Mouse (Mus musculus): Measurements from ENCODE around the gene Mdga1.

Mdga1 gene

GRCm38 (mm10) chr17:29846284-29846683, 123.6 kb downstream of the Mdga1 start:
- no peak for DNase-seq (ENCODE audit: low read depth, low spot score)

DNA sequence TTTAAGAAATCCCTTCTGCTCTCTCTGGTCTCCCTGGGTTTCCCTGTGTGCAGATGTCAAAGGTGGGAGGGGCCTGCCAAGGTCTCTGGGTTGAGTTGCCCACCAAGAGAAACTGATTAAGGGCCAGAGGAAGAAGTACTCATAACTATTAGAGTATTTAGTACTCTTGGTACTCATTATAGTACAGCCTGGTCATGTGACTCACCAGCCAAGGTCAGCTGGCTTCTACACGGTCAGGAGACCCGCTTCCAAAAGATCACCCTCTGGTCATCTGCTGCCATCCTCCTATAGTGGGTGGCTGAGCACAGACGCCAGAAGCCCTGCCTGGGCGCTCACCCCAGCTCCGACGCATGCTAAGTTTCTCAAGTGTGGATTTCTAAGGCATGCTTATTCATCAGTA, 124.9 kb downstream of the Mdga1 start:
- no peak for DNase-seq (ENCODE audit: low read depth, low spot score)

GRCm38 (mm10) chr17:29843419-29844162, 126.3 kb downstream of the Mdga1 start:
- DNase-seq (ENCODE audit: low read depth, low spot score), result no peak

DNA sequence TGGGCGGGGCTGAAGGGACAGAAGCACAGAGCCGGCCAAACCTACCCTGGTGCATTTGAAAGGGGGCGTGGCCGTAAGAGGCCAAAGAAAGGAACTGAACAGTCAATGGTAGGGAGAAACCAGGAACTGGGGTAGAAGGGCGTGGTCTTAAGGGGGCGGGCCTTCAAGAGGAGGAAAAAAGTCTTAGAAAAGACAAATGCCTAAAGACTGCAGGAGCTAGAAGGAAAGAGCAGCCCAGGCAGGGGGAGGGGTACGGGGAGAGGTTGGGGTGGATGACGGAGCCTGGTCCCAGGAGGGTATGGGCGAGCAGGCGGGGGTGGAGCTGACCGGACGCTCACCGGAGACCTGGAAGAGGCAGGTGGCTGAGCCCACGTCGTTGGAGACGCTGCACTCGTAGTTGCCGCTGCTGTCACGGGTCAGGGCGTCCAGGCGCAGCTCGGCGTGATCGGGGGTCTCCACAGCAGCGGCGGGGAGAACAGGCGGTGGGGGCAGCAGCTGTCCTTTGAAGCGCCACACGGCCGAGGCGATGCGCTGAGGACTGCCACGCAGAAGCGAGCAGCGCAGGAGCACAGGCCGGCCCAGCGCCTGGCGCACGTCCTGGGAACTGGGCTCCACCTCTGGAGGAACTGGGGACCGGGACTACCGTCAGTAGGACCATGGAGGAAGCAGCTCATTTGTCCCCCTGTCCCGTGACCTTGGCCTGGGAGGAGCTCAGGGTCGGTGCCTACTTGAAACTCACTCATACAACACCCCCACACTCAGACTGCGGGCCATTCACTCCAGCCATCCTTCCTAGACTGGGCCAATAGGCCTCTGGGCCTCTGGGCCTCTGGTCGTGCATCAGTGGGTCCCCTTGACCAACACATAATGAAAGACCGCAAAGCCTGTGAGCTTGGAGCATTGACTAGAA, 127.9 kb downstream of the Mdga1 start:
- no peak for DNase-seq (ENCODE audit: low read depth, low spot score)

- no peak for DNase-seq (ENCODE audit: low read depth, low spot score)
Observed at GRCm38 (mm10) chr17:29838029-29838428, 131.9 kb downstream of the Mdga1 start.

DNA sequence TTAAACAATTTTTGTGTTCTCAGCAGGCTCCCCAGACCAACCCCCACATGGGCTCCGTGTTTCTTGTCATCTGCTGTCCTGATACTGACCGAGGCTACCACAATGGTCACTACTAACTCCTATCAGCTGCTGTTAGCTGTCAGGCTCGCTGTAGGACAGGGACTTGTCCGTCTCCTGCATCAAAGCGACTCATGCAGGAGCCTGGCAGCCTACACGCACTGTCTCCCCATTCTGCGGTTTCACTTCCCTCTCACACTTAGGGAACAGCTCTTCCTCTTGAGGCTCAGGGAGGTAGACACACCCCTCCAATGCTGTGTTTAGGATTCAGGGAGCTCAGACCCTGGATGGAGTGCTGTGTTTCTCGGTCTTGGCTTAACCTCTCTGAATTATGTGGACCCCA, 132.4 kb downstream of the Mdga1 start:
- DNase-seq (ENCODE audit: low read depth, low spot score), result no peak

- no peak for DNase-seq (ENCODE audit: low read depth, low spot score)
Observed at GRCm38 (mm10) chr17:29834768-29835167, 135.1 kb downstream of the Mdga1 start.

DNA sequence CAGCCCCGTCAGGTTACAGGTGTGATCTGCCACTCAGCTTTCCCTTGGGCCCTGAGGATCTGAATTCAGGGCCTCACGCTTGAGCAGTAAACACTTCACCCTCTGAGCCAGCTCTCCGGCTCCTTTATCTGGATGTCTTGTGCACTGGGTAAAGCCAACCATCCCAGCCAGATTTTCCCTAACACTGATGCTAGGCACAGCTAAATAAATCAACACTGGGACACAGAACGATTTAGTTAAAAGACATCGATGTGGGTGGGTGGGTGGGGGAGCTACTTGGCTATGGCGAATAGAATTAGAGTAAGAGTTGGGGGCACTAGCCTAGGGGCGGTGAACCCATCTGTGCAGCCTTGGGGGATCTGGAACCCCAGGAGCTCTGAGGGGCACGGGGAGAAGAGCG, 135.6 kb downstream of the Mdga1 start:
- no peak for DNase-seq (ENCODE audit: low read depth, low spot score)

GRCm38 (mm10) chr17:29831696-29832095, 138.2 kb downstream of the Mdga1 start:
- no peak for DNase-seq (ENCODE audit: low read depth, low spot score)

DNA sequence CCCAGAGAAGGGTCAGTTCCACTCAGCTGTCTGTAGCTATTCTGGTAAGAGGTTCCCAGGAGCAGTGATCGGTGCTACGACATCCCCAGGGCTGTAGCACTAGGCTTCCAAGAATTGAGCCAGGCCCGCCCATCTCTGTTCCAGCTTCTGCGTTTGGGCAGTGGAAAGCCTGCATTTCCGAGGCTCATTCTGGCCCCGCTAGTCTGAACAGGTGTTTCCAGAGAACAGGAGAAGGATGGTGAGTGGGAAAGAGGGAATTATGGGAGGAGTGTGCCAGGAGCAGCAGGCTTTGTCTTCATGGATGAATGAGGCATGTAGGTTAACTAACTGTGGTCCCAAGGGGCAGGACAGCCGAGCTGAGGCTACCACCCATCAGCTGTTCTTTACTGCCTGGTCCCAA, 140.8 kb downstream of the Mdga1 start:
- no peak for DNase-seq (ENCODE audit: low read depth, low spot score)

GRCm38 (mm10) chr17:29827602-29828001, 142.3 kb downstream of the Mdga1 start:
- DNase-seq (ENCODE audit: low read depth, low spot score), result no peak

DNA sequence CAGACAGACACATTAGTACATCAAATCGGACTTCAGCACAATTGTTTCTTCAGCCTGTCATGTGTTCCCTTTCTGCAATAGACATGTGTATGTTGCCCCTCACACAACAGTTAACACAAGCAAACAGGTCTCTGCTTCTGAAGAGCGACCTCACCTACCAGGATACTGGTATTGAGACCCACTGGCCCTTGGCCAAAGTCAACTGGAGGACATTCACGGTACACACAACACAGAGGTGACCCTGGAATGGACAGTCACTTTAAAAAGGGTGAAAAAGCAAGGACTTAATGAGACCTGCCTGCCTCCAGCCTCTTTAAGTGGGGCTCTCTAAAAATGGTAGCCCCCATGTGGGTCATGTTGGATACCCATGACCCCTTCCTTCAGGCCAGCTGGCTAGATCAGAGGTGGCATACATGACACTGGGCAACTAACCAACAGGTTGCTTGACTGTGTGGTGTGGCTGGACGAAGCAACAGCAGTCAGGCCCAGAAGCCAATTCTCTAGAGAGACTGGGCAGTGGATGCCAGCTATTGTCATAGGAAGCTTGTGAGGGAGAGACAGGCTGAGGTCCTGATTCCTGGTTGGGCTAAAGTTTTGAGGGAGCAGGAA, 145.3 kb downstream of the Mdga1 start:
- DNase-seq (ENCODE audit: low read depth, low spot score), result no peak

- DNase-seq (ENCODE audit: low read depth, low spot score), result no peak
Observed at GRCm38 (mm10) chr17:29824208-29824509, 145.7 kb downstream of the Mdga1 start.

DNA sequence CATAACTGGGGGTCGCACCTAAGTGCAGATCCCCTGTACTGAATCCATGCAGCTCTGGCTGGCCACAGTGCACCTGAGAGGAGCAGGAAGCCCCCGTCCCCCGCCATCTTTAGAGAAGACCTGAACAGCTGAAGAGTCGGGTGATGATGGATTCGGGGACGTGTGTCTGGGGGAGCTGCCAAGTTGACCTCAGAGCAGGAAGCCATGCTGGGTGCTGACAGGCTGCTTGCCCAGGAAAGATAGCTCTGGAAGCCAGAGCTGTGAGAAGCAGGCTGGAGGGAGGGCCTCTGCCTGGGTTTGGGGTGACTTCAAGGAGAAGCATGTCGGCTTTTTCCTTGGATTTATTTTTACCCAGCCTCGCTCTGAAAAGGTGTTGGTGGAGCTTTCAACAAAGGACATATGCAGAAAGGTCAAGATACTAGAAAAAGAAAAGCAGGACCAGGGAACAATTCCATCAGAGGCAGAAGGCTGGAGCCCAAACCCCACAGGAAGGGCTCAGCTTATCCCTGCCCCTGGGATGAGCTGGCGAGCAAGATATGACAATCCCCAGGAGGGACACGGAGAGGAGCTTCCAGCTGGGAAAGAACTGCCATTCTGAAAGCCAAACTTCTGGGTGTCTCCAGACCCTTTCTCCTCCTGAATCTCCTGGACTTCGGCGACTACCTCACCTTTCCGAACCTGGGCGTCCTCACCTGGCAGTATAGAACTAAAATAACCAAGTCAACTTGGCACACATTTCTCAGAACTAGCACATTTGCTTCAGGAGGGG, 146.3 kb downstream of the Mdga1 start:
- no peak for DNase-seq (ENCODE audit: low read depth, low spot score)

DNA sequence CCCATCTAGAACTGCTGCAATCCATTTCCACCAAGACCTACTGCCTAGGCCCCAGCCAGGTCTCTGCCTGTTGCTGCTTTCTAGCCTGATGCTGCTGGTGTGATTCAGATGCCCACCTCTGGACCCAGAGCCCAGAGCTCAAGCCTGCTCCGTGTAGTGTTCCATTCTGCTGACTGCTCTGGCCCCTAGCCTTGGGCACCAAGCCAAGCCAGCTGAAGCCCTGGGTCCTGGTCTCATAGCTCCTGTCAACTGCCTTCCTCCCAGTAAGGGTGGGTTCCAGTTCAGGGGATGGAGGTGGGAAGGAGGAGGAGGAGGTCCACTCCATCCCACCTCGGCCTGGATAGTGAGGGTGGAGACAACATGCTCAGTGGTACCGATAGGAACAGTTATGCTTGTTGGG, 150.3 kb downstream of the Mdga1 start:
- DNase-seq (ENCODE audit: low read depth, low spot score), result no peak

- no peak for DNase-seq (ENCODE audit: low read depth, low spot score)
Observed at GRCm38 (mm10) chr17:29818989-29819388, 150.9 kb downstream of the Mdga1 start.

- no peak for DNase-seq (ENCODE audit: low read depth, low spot score)
Observed at GRCm38 (mm10) chr17:29818264-29818945, 151.5 kb downstream of the Mdga1 start.

DNA sequence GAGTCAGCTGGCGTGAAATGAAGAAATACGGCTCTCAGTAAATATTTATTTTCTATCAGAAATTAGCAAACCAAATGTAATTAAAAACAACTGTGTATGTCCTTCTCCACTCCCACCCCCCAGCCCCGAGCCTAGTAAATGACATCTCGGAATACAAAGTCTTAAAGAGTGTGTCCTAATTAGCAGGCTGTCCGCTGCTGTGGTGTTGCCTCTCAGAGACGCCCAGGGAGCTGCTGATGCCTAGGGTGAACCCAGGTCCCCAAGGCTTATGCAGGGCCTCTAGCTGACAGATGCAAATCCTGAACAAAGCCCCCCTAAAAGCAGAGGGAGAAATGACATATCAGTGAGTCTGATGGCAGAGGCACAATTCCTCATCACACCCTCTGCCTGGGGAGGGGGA, 155.1 kb downstream of the Mdga1 start:
- no peak for DNase-seq (ENCODE audit: low read depth, low spot score)

GRCm38 (mm10) chr17:29813328-29813727, 156.6 kb downstream of the Mdga1 start:
- DNase-seq (ENCODE audit: low read depth, low spot score), result no peak

DNA sequence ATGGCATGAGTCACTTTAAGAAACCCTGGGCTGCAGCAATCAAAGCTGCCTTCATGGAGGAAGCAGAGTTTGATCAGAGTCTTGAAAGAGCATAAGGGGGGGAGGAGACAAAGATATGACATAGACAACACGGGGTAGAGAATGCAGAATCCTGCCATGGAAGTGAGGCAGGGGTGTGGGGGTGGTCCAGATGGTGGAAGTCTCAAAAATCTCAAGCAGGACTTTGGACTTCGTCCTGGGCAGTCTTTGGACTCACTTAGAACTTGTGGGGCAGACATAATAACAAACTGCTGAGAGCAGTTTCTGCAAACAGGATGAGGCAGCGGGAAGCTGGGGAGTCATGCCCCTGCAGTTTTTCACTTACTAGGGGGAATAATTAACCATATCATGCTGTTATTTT, 166.3 kb downstream of the Mdga1 start:
- no peak for DNase-seq (ENCODE audit: low read depth, low spot score)

GRCm38 (mm10) chr17:29801358-29801757, 168.5 kb downstream of the Mdga1 start:
- DNase-seq (ENCODE audit: low read depth, low spot score), result peak; percentile 56
